Mouse (Mus musculus) cerebellum, adult 2 months (tissue): ENCODE measurements around the gene Ankfy1.

Experiments
- CTCF ChIP-seq: fragments of 200-500 bp; IDR thresholded peaks from 2 replicates; pipeline ENCODE4 v1.5.1; 2011; ENCODE audit warnings: low read depth, mild to moderate bottlenecking, control low read depth, low read length, moderate library complexity, borderline replicate concordance; ENCODE audit not compliant: insufficient read depth
- POLR2A ChIP-seq: fragments of 200-500 bp; IDR thresholded peaks from 2 replicates; pipeline ENCODE4 v1.6.1; 2011; ENCODE audit warnings: low read length, control low read depth, borderline replicate concordance; ENCODE audit not compliant: insufficient read depth

GRCm38 (mm10) chr11:72795149-72795454 is 105.3 kb downstream of the Ankfy1 start:
- TF ChIP-seq CTCF (no peak), POLR2A (no peak)
